Mouse (Mus musculus): ENCODE results near the gene Ccdc24. TPM values are rescaled to one million over a fixed set of nuclear protein-coding genes. Genes with fewer than 3 reads are reported as not detected.
A peak's percentile ranks its signal among the peaks of the same experiment; 100 is the strongest.

The Ccdc24 gene
- total RNA-seq, 1 experiment from 2014 or later = 0.32 TPM

DNA sequence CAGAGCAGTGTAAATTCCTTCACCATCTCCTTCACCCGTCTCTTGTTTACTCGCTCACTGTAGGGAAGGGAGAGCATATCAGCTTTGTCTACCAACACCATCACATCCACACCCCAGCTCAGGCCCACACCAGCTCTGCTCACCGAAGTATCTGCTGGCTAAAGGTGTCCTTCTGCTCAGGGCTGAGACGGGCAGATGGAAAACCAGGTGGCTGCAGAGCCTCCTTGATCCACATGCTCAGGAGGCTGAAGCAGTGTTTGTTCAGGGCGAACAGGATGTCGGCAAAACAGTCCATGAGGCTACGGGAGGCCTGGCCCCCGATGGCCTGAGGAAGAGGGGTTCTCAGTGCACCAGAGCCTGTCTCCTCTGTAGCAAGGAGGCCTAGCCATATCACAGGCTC lies 22.2 kb upstream of the Ccdc24 start:
- no peak for ATAC-seq (replicated peaks; ENCODE audit: low read depth, poor library complexity, severe bottlenecking)

DNA sequence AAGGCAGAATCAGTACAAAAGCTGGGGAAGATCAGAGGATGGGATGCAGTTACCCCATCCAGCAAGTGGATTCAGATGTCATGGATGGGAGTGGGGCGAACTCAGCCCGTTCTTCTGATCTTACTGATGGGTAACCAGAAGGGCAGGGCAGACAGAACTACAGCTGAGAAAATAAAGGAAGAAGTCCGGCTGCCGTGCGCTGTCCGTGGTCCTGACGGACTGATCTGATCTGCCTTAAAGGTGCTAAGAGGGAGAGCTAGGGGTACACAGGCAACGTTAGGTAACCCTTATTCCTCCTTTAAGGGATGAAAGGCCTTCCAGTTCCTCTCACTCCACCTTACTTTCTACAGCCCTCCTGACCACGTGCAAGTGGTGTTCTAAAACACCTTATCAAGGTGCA lies 21.0 kb upstream of the Ccdc24 start:
- peak; percentile 49 for ATAC-seq (replicated peaks; ENCODE audit: low read depth, poor library complexity, severe bottlenecking)

DNA sequence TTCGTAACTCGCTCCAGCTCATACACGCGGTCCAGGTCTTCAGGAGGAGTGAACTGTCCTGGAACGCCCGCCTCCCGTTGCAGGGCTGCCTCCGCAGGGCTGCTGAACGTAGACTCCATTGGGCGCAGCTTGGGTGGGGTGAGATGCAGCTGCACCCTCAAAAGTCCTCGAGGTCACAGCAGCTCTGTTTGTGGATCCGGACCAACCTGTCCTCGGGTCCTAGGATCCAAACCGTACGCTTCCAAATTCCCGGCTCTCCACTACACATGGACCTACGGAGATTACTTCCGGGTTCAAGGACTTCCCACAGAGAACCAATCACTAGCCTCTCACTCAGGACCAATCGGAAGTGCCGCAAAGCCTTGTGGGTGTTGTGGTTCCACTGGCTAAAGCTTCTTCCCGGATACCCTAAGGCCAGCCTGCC lies 19.4 kb upstream of the Ccdc24 start, which contains the start of gene Dph2:
TSS of gene Dph2 (minus strand) at position 295 of the 424 bp plus-strand sequence.
- ATAC-seq (replicated peaks; ENCODE audit: low read depth, poor library complexity, severe bottlenecking) = peak; percentile 93

DNA sequence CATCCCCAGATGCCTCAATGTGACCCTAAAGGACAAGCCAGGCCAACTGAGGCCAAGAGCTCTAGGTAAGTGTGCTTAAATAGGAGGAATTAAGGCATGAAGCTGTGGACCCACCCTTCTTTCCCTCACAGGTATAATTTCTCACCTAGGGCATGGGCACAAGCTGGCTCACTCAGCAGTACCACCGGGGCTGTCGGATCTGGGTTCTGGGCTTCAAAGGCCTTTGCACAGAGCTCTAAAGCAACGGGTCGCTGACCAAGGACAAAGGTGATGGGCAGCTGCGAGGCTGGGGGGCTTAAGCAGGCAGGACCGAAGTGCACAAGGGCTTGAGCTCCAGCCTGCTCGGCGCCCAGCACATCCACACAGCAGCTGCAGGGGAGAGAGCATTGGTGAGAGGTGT lies 18.4 kb upstream of the Ccdc24 start:
- no peak for ATAC-seq (replicated peaks; ENCODE audit: low read depth, poor library complexity, severe bottlenecking)

DNA sequence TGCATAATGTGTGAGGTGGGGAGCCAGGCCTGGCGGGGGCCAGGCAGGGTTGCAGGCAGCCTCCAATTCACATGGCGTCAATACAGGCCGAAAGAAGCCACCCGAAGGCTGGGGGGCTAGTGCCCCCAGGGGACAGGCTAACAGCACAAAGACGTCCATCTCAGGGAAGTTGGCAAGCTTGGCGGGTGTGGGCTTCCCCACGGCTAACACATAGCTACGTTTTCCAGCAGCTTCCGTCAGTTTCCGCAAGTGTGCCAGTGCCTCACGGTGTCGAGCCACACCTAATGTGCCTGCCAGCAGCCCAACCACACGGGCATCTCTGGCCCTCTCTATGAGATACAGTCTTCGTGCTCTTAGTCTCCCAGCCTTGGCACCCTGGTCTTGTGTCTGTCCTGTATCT lies 17.7 kb upstream of the Ccdc24 start:
- ATAC-seq (replicated peaks; ENCODE audit: low read depth, poor library complexity, severe bottlenecking) = no peak

DNA sequence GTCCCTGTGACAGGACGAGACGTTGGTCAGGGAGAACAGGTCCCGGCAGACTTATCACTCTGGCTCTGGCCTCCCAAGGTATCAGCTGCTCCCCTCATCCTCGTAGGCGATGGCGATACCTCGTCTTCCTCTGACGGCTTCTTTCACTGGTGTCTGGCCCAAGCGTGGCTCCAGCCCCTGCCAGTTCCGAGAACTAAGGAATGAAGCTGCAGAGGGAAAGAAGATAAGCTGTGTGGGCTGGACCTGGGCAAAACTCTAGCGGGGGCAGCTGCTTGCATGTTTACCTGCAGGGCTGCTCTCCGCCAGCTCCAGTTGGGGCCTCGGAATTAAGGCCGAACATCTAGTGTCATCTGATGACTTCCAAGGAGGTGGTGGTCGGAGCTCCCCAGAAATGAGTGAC lies 17.1 kb upstream of the Ccdc24 start:
- no peak for ATAC-seq (replicated peaks; ENCODE audit: low read depth, poor library complexity, severe bottlenecking)

DNA sequence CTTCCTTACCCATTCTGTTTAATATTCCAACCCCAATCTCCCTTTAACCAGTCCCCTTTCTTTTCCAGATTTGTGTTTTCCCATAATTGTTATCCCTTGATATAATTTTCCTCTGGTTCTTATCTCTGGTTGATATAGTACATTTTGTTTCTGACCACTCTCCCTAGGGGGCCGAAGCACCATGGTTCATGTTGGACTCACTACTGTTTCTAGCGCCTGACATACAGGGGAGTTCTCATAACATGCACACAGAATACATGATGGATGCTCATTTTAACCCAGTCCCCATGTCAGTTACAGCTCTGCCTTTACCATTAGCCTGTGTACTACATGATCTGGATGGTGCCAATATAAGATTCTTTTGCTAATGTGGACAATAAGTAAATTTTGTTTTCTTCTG lies 15.6 kb upstream of the Ccdc24 start:
- no peak for ATAC-seq (replicated peaks; ENCODE audit: low read depth, poor library complexity, severe bottlenecking)

DNA sequence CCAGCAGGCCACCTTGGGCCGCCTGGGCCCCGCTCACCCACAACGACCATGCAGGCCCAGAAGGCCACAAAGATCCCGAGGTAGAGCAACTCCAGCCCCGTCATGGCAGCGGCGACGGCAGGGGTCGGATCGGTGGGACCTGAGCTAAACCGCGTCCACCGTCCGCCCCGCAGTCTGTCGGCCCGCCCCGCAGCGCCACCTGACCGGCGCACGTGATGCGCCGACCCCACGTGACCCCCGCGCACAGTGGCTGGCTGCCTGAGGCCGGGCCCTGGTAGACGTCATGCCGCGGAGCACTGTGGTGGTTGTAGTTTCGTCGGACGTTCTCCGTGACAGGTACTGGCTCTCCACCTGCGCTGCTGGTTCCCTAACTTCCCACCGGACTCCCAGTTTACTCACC lies 14.8 kb upstream of the Ccdc24 start, which contains the start of gene Atp6v0b:
TSS of gene Atp6v0b (minus strand) at position 201 of the 400 bp plus-strand sequence.
- ATAC-seq (replicated peaks; ENCODE audit: low read depth, poor library complexity, severe bottlenecking) = peak; percentile 71

DNA sequence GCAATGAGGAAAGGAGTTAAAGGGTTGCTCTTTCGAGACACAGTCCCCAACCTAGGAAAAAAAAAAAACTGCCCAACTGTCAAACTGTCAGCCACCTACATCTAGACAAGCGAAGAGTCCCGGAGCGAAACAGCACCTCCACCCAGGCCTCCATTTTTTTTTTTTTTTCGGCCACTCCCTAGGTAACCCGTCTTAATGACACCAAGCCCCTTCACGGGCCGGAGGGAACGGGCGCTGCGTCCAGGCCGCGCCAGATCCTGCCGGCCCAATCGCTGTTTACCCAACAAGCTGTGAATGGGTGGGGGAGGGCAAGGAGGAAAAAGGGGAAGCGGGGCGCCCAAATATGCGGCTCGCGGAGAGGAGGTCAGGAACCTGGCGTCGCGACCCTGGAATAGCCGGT lies 14.3 kb upstream of the Ccdc24 start:
- peak; percentile 27; the same call in 1 of the 2 replicates for ATAC-seq (replicated peaks; ENCODE audit: low read depth, poor library complexity, severe bottlenecking)

DNA sequence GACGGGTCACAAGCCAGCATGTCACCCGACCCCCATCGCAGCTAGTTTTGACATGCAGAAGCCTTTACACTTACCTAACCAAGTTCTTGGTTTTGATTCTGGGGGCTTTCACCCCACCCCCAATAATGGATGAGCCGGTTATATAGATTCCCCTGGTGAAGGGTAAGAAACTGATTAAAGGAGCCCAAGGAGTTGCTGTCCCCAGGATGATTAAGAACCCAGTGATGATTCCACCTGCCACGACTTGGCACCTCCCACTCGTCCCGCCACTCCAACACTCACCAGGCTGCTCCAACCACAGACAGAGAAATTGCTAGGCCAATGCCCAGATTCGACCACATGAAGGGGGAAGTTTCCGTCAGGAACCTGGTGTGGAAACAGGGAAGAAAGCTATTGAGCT lies 13.6 kb upstream of the Ccdc24 start:
- no peak for ATAC-seq (replicated peaks; ENCODE audit: low read depth, poor library complexity, severe bottlenecking)

DNA sequence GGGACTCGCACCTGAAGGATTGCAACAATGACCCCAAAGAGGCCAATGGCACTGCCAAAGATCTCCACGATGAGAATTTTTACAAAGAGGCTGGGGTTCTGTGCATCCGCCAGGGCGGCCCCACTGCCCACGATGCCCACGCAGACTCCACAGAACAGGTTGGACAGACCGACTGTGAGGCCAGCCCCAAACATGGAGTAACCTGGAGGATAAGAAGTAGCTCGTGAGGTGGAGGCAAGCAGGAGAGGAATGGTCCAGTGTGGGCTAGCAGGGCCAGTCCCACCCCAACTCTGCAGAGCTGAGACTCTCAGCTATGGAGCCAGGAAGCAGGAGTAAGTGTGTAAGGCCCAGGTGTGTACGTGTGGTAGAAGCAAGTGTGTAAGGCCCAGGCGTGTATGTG lies 12.7 kb upstream of the Ccdc24 start:
- ATAC-seq (replicated peaks; ENCODE audit: low read depth, poor library complexity, severe bottlenecking) = no peak

DNA sequence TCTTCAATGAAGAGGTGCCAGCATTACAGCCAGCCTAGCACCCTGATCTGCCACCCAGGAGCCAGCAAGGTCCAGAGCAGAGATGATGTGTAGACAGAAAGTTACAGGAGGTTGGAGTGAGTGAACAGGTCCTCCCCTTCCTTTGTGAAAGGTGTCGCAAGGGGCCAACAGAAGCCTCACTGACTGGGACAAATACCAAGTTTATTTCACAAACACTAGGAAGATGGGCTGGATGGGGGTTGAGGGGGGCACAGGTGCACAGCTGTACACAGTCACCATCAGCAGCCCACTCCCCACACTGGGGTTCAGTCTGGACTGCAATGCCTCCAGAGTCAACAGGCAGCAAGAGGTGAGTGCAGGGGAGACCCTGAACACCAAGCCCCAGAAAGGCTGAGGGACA lies 11.8 kb upstream of the Ccdc24 start:
- ATAC-seq (replicated peaks; ENCODE audit: low read depth, poor library complexity, severe bottlenecking) = no peak

DNA sequence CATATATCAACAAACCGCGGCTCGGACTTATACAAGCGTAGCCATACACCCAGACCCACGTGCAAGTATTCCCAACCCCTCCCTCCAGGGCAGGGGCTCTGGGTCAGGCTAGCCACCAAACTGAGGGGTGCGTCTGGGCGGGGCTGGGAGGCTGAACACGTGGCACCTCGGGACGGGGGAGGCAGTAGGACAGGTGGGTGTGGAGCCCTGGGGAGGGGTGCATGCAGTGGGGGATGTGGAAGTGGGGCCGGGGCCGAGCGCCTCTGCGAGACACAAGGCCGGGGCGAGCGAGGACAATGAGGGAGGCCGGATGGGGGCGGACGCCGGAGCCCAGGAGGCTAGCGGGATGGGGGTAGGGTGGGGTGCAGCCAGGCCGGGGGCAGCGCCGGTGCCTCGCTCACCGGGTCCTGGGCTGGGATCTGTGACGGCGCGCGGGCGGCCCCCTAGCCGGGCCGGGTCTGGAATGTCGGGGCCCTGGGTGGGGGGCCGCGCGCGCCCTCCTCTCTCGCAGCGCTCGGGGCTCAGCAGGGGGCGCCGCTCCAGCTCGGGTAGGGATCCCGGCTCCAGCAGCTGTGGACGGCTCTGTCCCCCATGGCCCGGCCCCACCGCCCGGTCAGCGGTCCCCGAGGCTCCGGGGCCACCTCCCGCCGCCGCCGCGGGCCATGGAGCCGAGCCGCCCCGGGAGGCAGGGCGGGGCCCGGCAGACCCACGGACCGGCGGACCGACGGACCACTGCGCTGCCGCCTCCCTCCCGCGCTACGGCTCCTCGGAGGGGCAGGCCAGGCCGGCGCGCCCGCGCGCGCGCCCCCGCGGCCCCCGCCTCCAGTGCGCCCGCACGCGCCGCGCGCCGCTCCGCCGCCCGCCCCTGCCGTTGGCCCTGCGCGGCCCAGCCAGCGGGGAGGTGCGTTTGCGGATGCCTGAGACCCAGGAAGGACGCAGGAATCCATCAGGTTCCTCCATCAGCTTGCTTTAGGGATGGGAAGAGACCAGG lies 10.6 kb upstream of the Ccdc24 start, which contains the start of gene B4galt2:
TSS of gene B4galt2 (minus strand) at position 787 of the 991 bp plus-strand sequence.
- no peak for ATAC-seq (replicated peaks; ENCODE audit: low read depth, poor library complexity, severe bottlenecking)

DNA sequence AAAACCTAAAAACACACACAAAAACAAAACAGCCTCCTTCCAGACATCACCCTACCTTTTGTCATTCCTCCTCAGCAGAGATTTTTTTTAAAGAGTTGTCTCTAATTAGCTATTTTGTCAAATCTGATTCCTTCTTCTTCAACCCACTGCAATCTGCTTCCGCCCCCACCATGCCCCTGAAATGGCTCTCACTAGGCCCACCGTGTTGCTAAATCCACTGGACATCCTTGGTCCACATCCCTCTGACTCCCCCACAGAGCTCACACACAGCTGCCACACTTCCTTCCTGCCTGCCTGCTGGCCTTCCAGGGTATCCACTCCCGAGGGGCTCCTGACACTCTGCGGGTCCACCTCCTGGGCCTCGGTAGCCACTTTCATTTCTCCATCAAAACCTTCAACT lies 6.3 kb upstream of the Ccdc24 start:
- no peak for ATAC-seq (replicated peaks; ENCODE audit: low read depth, poor library complexity, severe bottlenecking)

DNA sequence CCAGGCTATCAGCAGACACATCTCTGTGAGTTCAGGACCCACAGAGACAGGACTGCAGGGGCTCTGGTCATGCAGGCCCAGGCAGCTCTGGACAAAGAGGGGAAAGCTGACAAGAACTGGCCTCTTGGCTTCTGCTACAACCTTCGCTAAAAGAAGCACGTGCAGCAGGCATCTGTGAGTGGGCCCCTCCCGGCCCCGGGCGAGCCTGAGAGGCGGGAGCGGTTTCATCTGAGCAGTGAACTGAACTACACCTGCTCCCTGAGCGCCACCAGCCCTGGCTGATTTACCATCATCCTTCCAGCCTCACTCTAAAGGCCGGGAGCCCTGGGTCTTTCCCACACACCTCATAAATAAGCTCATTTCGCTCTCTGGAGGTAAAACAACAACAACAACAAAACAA lies 5.9 kb upstream of the Ccdc24 start:
- no peak for ATAC-seq (replicated peaks; ENCODE audit: low read depth, poor library complexity, severe bottlenecking)

DNA sequence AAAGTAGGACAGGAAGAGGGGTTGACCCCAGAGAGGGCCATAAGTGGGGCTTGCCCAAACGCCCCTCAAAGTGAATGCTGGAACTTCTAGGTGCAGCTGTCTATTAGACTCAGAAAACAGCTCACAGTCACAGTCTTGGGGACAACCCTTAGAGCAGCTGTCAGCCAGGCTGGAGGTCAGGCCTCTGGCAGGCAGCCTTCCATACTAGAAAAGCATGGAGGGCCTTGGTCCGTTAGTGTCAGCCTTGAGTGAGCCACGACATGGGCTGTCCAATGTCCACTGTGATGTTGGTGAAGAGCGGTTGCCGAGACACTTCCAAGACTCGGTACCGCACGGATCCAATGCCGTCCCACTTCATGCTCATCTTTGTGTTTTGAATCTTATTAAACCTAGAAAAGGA lies 1.3 kb upstream of the Ccdc24 start:
- ATAC-seq (replicated peaks; ENCODE audit: low read depth, poor library complexity, severe bottlenecking) = no peak

DNA sequence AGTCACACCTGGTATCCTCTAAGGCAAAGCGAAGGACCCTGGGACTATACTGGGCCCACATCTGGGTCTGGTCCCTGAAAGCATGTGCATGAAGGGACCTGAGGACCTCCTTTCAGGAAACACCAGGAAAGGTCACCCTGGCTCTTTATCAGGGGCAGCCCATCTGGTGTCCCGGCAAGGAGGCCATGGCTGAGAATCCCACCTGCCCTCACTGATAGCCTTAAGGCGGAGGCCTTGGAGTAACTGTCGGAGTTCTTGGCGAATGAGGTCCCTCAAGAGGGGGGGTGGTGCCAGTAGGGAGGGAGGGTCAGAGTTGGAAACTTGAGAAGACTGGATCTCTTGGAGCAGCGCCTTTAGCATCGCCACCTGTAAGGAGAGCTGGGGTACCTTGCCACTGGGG lies 570 bp downstream of the Ccdc24 start:
- no peak for ATAC-seq (replicated peaks; ENCODE audit: low read depth, poor library complexity, severe bottlenecking)

DNA sequence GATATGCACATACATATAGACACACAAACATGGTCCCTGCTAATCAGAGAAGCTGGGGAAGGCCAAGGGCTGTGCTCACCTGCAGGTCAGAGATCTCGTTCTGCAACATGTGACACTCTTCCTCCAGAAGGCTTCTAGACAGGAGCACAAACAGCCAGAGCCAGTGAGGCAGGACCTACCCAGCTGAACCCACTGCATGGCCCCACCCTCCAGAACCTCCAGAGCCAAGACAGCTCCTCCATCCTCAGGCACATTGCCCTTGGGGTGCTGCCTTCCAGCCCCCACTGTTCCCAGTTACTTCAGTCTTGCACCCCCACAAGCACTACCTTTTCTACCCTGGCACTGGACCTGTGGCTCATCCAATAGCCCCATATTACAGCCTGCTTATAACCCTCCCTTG lies 1.9 kb downstream of the Ccdc24 start:
- ATAC-seq (replicated peaks; ENCODE audit: low read depth, poor library complexity, severe bottlenecking) = no peak

DNA sequence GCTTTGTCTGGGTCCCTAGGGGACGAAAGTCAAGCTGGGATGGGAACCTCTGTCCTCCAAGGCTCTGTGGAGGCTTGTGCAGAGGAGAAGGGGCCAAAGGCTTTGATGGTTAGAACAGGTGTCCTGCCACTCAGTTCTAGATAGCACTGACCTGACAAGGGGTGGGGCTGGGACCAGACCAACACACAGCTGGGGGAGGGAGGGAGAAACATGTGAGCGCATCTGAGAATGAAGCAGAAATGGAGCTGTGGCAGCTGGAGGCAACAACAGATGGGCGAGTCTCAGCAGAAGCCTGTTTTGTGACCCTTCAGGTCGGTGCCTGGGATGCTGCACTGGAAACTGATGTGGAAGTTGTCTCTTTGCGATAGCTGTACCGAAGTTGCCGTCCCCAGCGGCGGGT lies 3.0 kb downstream of the Ccdc24 start:
- no peak for ATAC-seq (replicated peaks; ENCODE audit: low read depth, poor library complexity, severe bottlenecking)

DNA sequence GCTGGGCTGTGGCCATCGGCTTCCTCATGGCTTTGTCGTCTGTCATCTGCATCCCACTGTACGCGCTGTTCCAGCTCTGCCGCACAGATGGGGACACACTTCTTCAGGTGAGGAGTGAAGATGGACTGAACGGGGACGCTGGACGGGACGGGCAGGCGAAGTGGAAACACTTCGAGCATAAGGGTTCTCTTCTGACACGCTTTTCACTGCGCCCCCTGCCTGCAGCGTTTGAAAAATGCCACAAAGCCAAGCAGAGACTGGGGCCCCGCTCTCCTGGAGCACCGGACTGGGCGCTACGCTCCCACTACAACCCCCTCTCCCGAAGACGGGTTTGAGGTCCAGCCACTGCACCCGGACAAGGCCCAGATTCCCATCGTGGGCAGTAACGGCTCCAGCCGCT lies 4.5 kb downstream of the Ccdc24 start:
- peak; percentile 55 for ATAC-seq (replicated peaks; ENCODE audit: low read depth, poor library complexity, severe bottlenecking)

DNA sequence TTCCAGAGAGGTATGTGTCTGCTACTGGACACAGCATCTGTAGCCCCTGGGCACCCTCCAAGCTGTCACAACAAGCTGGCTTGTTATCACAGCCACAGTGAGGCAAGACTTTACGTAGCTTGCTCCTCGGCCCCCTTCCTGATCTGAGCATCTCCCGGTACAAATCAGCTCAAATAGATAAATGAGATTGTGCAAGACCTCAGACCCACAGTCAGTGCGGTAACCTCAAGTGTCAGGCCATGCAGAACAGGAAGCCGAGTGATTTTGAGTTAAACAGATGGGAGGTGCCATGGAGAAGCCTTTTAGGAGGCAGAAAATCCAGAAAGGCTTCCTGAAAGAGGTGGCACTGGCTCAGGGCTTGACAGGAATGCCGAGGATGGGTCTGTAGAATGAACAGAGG lies 5.4 kb downstream of the Ccdc24 start:
- peak; percentile 63 for ATAC-seq (replicated peaks; ENCODE audit: low read depth, poor library complexity, severe bottlenecking)

DNA sequence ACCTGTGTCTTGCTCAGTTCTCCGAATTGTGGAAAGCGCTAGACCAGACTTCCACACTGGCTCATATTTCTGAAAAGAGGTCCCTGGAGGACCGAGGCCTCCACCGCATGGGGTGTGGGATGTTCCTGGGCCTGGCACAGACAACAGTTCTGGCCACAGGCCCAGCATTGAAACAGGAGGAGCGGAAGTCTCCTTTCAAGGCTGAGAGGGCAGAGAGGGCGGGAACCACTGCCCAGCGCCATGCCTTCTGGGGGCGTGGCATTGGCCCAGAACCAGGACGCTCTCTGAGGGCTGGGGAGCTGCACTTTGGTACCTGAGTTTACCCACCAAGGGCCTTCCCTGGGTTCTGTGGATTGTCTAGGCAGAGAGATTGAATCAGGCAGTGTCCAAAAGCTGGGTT lies 6.3 kb downstream of the Ccdc24 start:
- peak; percentile 57 for ATAC-seq (replicated peaks; ENCODE audit: low read depth, poor library complexity, severe bottlenecking)

All from common myeloid progenitor, adult 5-6 weeks (primary cell).